Mouse (Mus musculus): ENCODE measurements around the gene Frmd4a. TPM values are rescaled to one million over a fixed set of nuclear protein-coding genes. Genes with fewer than 3 reads are reported as not detected.

Frmd4a gene
- total and polyA plus RNA-seq, 2 experiments from 2014 or later, result 11.9 to 44.1 TPM

GRCm38 (mm10) chr2:4060675-4061074, 43.2 kb downstream of the Frmd4a start:
- Histone ChIP-seq H3K9ac (replicated peaks; ENCODE audit: low read depth, low read length) (no peak overlapping the region), H3K36me3 (replicated peaks; ENCODE audit: control insufficient read depth, insufficient read depth, low read length) (no peaks in the 10 kb centered on the region), H3K9me3 (replicated peaks; ENCODE audit: control insufficient read depth, low read length) (no peaks in the 10 kb centered on the region), H3K27me3 (ENCODE audit: control insufficient read depth, insufficient read depth, low read length) (no peaks in the 10 kb centered on the region), H3K27ac (ENCODE audit: low read depth) (no peak overlapping the region), H3K4me1 (ENCODE audit: control insufficient read depth, insufficient read depth) (no peaks in the 10 kb centered on the region), H3K4me2 (ENCODE audit: low read depth, low read length) (no peak overlapping the region), H3K4me3 (ENCODE audit: low read depth, low read length) (no peak overlapping the region)
- ATAC-seq (ENCODE audit: insufficient read depth, low read depth) (no peak), DNase-seq (ENCODE audit: low spot score) (no peak)
- WGBS, result 55% methylated on average over 2 of the region's 2 CpGs
- TF ChIP-seq CTCF (IDR thresholded peaks at IDR 0.05; ENCODE audit: low read depth) (no peak), EP300 (IDR thresholded peaks at IDR 0.05; ENCODE audit: low read depth) (no peak)

- Histone ChIP-seq H3K36me3 (replicated peaks; ENCODE audit: control insufficient read depth, insufficient read depth, low read length) (no peaks in the 10 kb centered on the region), H3K27me3 (ENCODE audit: control insufficient read depth, insufficient read depth, low read length) (no peaks in the 10 kb centered on the region), H3K27ac (ENCODE audit: low read depth) (no peak overlapping the region), H3K9ac (replicated peaks; ENCODE audit: low read depth, low read length) (no peak overlapping the region), H3K4me2 (ENCODE audit: low read depth, low read length) (no peak overlapping the region), H3K9me3 (replicated peaks; ENCODE audit: control insufficient read depth, low read length) (no peaks in the 10 kb centered on the region), H3K4me1 (ENCODE audit: control insufficient read depth, insufficient read depth) (no peaks in the 10 kb centered on the region), H3K4me3 (ENCODE audit: low read depth, low read length) (no peak overlapping the region)
- no peak for DNase-seq (ENCODE audit: low spot score)
- ATAC-seq (ENCODE audit: insufficient read depth, low read depth), result no peak
- 79% methylated on average over 7 of the region's 7 CpGs for WGBS
- TF ChIP-seq CTCF (IDR thresholded peaks at IDR 0.05; ENCODE audit: low read depth) (no peak), EP300 (IDR thresholded peaks at IDR 0.05; ENCODE audit: low read depth) (no peak)
These were observed 54.3 kb downstream of the Frmd4a start for GRCm38 (mm10) chr2:4071831-4072230.

- no peak for ATAC-seq (ENCODE audit: insufficient read depth, low read depth)
- Histone ChIP-seq H3K4me1 (ENCODE audit: control insufficient read depth, insufficient read depth) (0 out of 2 replicates have a peak, but pooled peaks cover 3% of the 10 kb centered on the region), H3K36me3 (replicated peaks; ENCODE audit: control insufficient read depth, insufficient read depth, low read length) (no peaks in the 10 kb centered on the region), H3K27ac (ENCODE audit: low read depth) (no peak overlapping the region), H3K4me2 (ENCODE audit: low read depth, low read length) (no peak overlapping the region), H3K9ac (replicated peaks; ENCODE audit: low read depth, low read length) (no peak overlapping the region), H3K27me3 (ENCODE audit: control insufficient read depth, insufficient read depth, low read length) (no peaks in the 10 kb centered on the region), H3K4me3 (ENCODE audit: low read depth, low read length) (no peak overlapping the region), H3K9me3 (replicated peaks; ENCODE audit: control insufficient read depth, low read length) (no peaks in the 10 kb centered on the region)
- WGBS, result 53% methylated on average over 6 of the region's 6 CpGs
- no peak for TF ChIP-seq CTCF (IDR thresholded peaks at IDR 0.05; ENCODE audit: low read depth)
- TF ChIP-seq EP300 (IDR thresholded peaks at IDR 0.05; ENCODE audit: low read depth), result no peak
- no peak for DNase-seq (ENCODE audit: low spot score)
These were observed 66.4 kb downstream of the Frmd4a start for GRCm38 (mm10) chr2:4083877-4084276.

GRCm38 (mm10) chr2:4097601-4098000, 80.1 kb downstream of the Frmd4a start:
- DNase-seq (ENCODE audit: low spot score), result no peak
- Histone ChIP-seq H3K27ac (ENCODE audit: low read depth) (no peak overlapping the region), H3K27me3 (ENCODE audit: control insufficient read depth, insufficient read depth, low read length) (no peaks in the 10 kb centered on the region), H3K4me3 (ENCODE audit: low read depth, low read length) (no peak overlapping the region), H3K4me2 (ENCODE audit: low read depth, low read length) (no peak overlapping the region), H3K9ac (replicated peaks; ENCODE audit: low read depth, low read length) (no peak overlapping the region), H3K9me3 (replicated peaks; ENCODE audit: control insufficient read depth, low read length) (0 out of 2 replicates have a peak, but pooled peaks cover 6% of the 10 kb centered on the region), H3K4me1 (ENCODE audit: control insufficient read depth, insufficient read depth) (0 out of 2 replicates have a peak, but pooled peaks cover 5% of the 10 kb centered on the region), H3K36me3 (replicated peaks; ENCODE audit: control insufficient read depth, insufficient read depth, low read length) (no peaks in the 10 kb centered on the region)
- TF ChIP-seq EP300 (IDR thresholded peaks at IDR 0.05; ENCODE audit: low read depth), result no peak
- TF ChIP-seq CTCF (IDR thresholded peaks at IDR 0.05; ENCODE audit: low read depth), result no peak
- 89% methylated on average over 1 of the region's 1 CpGs for WGBS
- ATAC-seq (ENCODE audit: insufficient read depth, low read depth), result no peak

GRCm38 (mm10) chr2:4098948-4099776, 81.6 kb downstream of the Frmd4a start:
- Histone ChIP-seq H3K4me1 (ENCODE audit: control insufficient read depth, insufficient read depth) (0 out of 2 replicates have a peak, but pooled peaks cover 5% of the 10 kb centered on the region), H3K9ac (replicated peaks; ENCODE audit: low read depth, low read length) (no peak overlapping the region), H3K36me3 (replicated peaks; ENCODE audit: control insufficient read depth, insufficient read depth, low read length) (no peaks in the 10 kb centered on the region), H3K4me3 (ENCODE audit: low read depth, low read length) (no peak overlapping the region), H3K27ac (ENCODE audit: low read depth) (no peak overlapping the region), H3K27me3 (ENCODE audit: control insufficient read depth, insufficient read depth, low read length) (no peaks in the 10 kb centered on the region), H3K4me2 (ENCODE audit: low read depth, low read length) (no peak overlapping the region), H3K9me3 (replicated peaks; ENCODE audit: control insufficient read depth, low read length) (0 out of 2 replicates have a peak, but pooled peaks cover 6% of the 10 kb centered on the region)
- ATAC-seq (ENCODE audit: insufficient read depth, low read depth) (no peak), DNase-seq (ENCODE audit: low spot score) (no peak)
- TF ChIP-seq EP300 (IDR thresholded peaks at IDR 0.05; ENCODE audit: low read depth), result no peak
- no peak for TF ChIP-seq CTCF (IDR thresholded peaks at IDR 0.05; ENCODE audit: low read depth)
- WGBS, result 70% methylated on average over 8 of the region's 8 CpGs

Measured in heart, postnatal 0 days (tissue).